Mouse (Mus musculus) intestine, embryonic 16.5 days (tissue): ENCODE results near the gene Stkld1. TPM values are rescaled to one million over a fixed set of nuclear protein-coding genes. Genes with fewer than 3 reads are reported as not detected.

Experiments
- ATAC-seq: fragments of 200-750 bp; cut with Nextera tagmentation; 2 replicates; pipeline ENCODE4 v1.8.0; 2017; ENCODE audit warnings: moderate TSS enrichment, moderate library complexity
- H3K27ac ChIP-seq: fragments of 300-500 bp; sonication (generic); 2 replicates; pipeline ENCODE4 v1.5.1; 2014; ENCODE audit warnings: mild to moderate bottlenecking, low read length
- H3K27me3 ChIP-seq: fragments of 300-500 bp; sonication (generic); replicated peaks from 2 replicates; pipeline ENCODE4 v1.6.1; 2014; ENCODE audit warnings: low read length, control low read depth, mixed read lengths; ENCODE audit not compliant: control insufficient read depth, insufficient read depth
- H3K36me3 ChIP-seq: fragments of 300-500 bp; sonication (generic); 2 replicates; pipeline ENCODE4 v1.6.1; 2014; ENCODE audit warnings: low read length, control low read depth; ENCODE audit not compliant: control insufficient read depth, insufficient read depth
- H3K4me1 ChIP-seq: fragments of 300-500 bp; sonication (generic); 2 replicates; pipeline ENCODE4 v1.6.1; 2014; ENCODE audit warnings: low read length, control low read depth, mixed read lengths; ENCODE audit not compliant: control insufficient read depth, insufficient read depth
- H3K4me2 ChIP-seq: fragments of 300-500 bp; sonication (generic); 2 replicates; pipeline ENCODE4 v1.6.1; 2014; ENCODE audit warnings: low read depth, low read length, control low read depth
- H3K4me3 ChIP-seq: fragments of 300-500 bp; sonication (generic); 2 replicates; pipeline ENCODE4 v1.5.1; 2014; ENCODE audit warnings: mild to moderate bottlenecking, low read length
- H3K9ac ChIP-seq: fragments of 300-500 bp; sonication (generic); 2 replicates; pipeline ENCODE4 v1.6.1; 2014; ENCODE audit warnings: low read depth, low read length
- H3K9me3 ChIP-seq: fragments of 300-500 bp; sonication (generic); 2 replicates; pipeline ENCODE4 v1.6.1; 2016; ENCODE audit warnings: low read length, control low read depth; ENCODE audit not compliant: control insufficient read depth
- WGBS: fragments of 180-500 bp; shearing (Covaris S2); extraction: QIAGEN DNeasy Blood & Tissue Kit; methylation state at CpG from one replicate; pipeline ENCODE4 v1.1.7; 2014; 5-methylcytosine and 5-hydroxymethylcytosine counted together
- polyA plus RNA-seq: library from polyadenylated mRNA; unstranded; fragments of >200 nt; fragmentation: Nextera tagmentation; extraction: Ambion mirVana; gene quantifications from 2 replicates; pipeline ENCODE4 v1.2.1, GENCODE M21; 2015

Stkld1 gene
- polyA plus RNA-seq, 1 experiment from 2014 or later, result not detected

GRCm38 (mm10) chr2:26932473-26933303 lies 1.2 kb upstream of the Stkld1 start:
- Histone ChIP-seq H3K27ac (peak overlapping the region; percentile 96), H3K27me3 (no peaks in the 10 kb centered on the region), H3K9me3 (no peaks in the 10 kb centered on the region), H3K9ac (peak overlapping the region; percentile 100), H3K36me3 (peaks cover 2% of the 10 kb centered on the region; the same call in 1 of the 2 replicates), H3K4me2 (peak overlapping the region; percentile 54), H3K4me1 (peaks cover 25% of the 10 kb centered on the region), H3K4me3 (peak overlapping the region; percentile 91)
- under 1% methylated on average over 47 of the region's 49 CpGs for WGBS
- ATAC-seq, result peak; percentile 49

DNA sequence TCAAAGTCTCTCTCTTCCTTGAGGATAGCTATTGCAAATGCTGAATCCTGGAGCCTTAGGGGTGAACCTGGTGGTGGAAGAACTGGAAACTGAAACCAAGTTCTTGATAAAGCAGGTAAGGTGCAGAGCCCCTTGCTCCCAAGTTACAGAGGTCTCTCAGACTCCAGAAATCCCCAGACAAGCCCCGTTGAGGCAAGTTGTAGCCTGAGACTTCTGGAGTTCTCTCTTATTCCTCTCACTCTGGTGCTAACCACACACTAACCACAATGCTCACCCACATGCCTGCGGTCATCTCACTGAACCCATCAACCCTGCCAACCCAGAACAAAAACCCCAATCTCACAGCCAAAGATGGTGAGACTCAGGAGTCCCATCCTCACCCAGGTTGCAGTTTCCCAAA lies 1.4 kb downstream of the Stkld1 start:
- no peak for ATAC-seq
- no peak overlapping the region for H3K9ac ChIP-seq
- no peaks in the 10 kb centered on the region for H3K9me3 ChIP-seq
- H3K4me1 ChIP-seq, result peaks cover 18% of the 10 kb centered on the region
- H3K36me3 ChIP-seq, result peaks cover under 1% of the 10 kb centered on the region; the same call in 1 of the 2 replicates
- no peak overlapping the region for H3K4me2 ChIP-seq
- WGBS, result 94% methylated on average over 2 of the region's 2 CpGs
- H3K27ac ChIP-seq, result no peak overlapping the region
- no peak overlapping the region for H3K4me3 ChIP-seq
- no peaks in the 10 kb centered on the region for H3K27me3 ChIP-seq

GRCm38 (mm10) chr2:26936425-26936824 lies 2.6 kb downstream of the Stkld1 start:
- Histone ChIP-seq H3K9ac (no peak overlapping the region), H3K27me3 (no peaks in the 10 kb centered on the region), H3K4me1 (peaks cover 8% of the 10 kb centered on the region), H3K9me3 (no peaks in the 10 kb centered on the region), H3K27ac (no peak overlapping the region), H3K4me3 (no peak overlapping the region), H3K36me3 (no peaks in the 10 kb centered on the region), H3K4me2 (no peak overlapping the region)
- no peak for ATAC-seq
- 71% methylated on average over 1 of the region's 1 CpGs for WGBS

DNA sequence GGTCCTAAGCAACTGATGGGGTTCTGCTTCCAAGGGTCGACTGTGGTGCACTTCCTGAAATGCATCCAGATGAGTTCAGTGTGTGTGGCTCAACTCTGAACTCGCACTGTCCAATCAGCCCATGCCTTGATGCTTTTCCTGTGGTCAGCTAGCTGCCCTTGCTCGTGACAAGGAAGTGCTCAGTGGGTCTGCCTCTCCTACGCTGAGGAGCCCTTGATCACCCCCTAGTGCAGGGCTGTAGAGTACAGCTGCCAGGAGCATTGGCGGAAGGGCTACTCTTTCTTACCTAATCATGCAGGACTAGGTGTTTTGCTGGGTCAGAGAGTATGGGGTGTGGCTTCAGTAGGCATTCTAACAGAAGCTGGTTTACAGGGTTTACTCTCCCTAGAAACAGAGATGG lies 7.7 kb downstream of the Stkld1 start:
- ATAC-seq, result peak; percentile 49
- Histone ChIP-seq H3K36me3 (no peaks in the 10 kb centered on the region), H3K27me3 (no peaks in the 10 kb centered on the region), H3K4me3 (no peak overlapping the region), H3K4me2 (no peak overlapping the region), H3K4me1 (no peaks in the 10 kb centered on the region), H3K27ac (no peak overlapping the region), H3K9ac (no peak overlapping the region), H3K9me3 (no peaks in the 10 kb centered on the region)
- 29% methylated on average over 5 of the region's 5 CpGs for whole genome bisulfite sequencing

- H3K9ac ChIP-seq, result no peak overlapping the region
- no peak overlapping the region for H3K4me2 ChIP-seq
- peak overlapping the region; percentile 44 for H3K27ac ChIP-seq
- WGBS, result 59% methylated on average over 3 of the region's 3 CpGs
- H3K4me3 ChIP-seq, result no peak overlapping the region
- peak; percentile 86 for ATAC-seq
- no peaks in the 10 kb centered on the region for H3K4me1 ChIP-seq
- H3K9me3 ChIP-seq, result no peaks in the 10 kb centered on the region
- H3K36me3 ChIP-seq, result no peaks in the 10 kb centered on the region
- H3K27me3 ChIP-seq, result no peaks in the 10 kb centered on the region
These were observed 9.4 kb downstream of the Stkld1 start for GRCm38 (mm10) chr2:26943253-26943652.

- Histone ChIP-seq H3K27ac (no peak overlapping the region), H3K4me1 (no peaks in the 10 kb centered on the region), H3K27me3 (no peaks in the 10 kb centered on the region), H3K9ac (no peak overlapping the region), H3K36me3 (peaks cover 6% of the 10 kb centered on the region), H3K4me3 (no peak overlapping the region), H3K4me2 (no peak overlapping the region), H3K9me3 (no peaks in the 10 kb centered on the region)
- no peak for ATAC-seq
- WGBS, result 87% methylated on average over 2 of the region's 2 CpGs
These were observed 16.6 kb downstream of the Stkld1 start for GRCm38 (mm10) chr2:26950411-26950810.

- no peak overlapping the region for H3K9ac ChIP-seq
- H3K27ac ChIP-seq, result no peak overlapping the region
- H3K9me3 ChIP-seq, result no peaks in the 10 kb centered on the region
- no peaks in the 10 kb centered on the region for H3K27me3 ChIP-seq
- WGBS, result 88% methylated on average over 8 of the region's 8 CpGs
- no peaks in the 10 kb centered on the region for H3K4me1 ChIP-seq
- no peak overlapping the region for H3K4me3 ChIP-seq
- no peak overlapping the region for H3K4me2 ChIP-seq
- H3K36me3 ChIP-seq, result peaks cover 13% of the 10 kb centered on the region
- ATAC-seq, result no peak
These were observed 17.6 kb downstream of the Stkld1 start for GRCm38 (mm10) chr2:26951346-26951905.

- ATAC-seq, result no peak
- Histone ChIP-seq H3K27me3 (no peaks in the 10 kb centered on the region), H3K4me3 (no peak overlapping the region), H3K36me3 (peaks cover 13% of the 10 kb centered on the region), H3K9me3 (no peaks in the 10 kb centered on the region), H3K4me2 (no peak overlapping the region), H3K9ac (no peak overlapping the region), H3K4me1 (no peaks in the 10 kb centered on the region), H3K27ac (no peak overlapping the region)
- WGBS, result 85% methylated on average over 4 of the region's 4 CpGs
These were observed 18.3 kb downstream of the Stkld1 start for GRCm38 (mm10) chr2:26952193-26952592.

DNA sequence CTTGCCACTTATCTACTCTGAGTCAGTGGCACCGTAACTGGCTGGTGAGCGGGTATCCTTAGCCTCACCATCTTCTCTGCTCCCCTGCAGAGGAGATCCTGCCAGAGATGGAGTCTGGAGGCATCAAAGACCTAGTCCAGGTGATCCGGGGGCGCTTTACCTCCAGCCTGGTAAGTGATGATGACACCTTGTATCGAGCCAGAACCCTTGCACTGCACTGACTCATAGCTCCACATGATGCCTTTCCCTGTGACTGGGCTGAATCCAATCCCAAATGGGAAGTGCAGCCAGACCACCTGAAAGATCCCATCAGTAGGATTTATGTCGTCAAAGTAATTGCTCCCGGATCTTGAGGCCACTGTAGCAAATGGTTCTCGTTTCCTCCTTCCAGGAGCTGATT lies 19.0 kb downstream of the Stkld1 start:
- 82% methylated on average over 8 of the region's 8 CpGs for WGBS
- Histone ChIP-seq H3K4me1 (no peaks in the 10 kb centered on the region), H3K9me3 (no peaks in the 10 kb centered on the region), H3K4me2 (no peak overlapping the region), H3K27ac (no peak overlapping the region), H3K36me3 (peaks cover 14% of the 10 kb centered on the region), H3K27me3 (no peaks in the 10 kb centered on the region), H3K4me3 (no peak overlapping the region), H3K9ac (no peak overlapping the region)
- ATAC-seq, result no peak
